Mouse (Mus musculus) neural tube, embryonic 15.5 days (tissue): ENCODE results near the gene A630076J17Rik. TPM values are rescaled to one million over a fixed set of nuclear protein-coding genes. Genes with fewer than 3 reads are reported as not detected.

Experiments used
- ATAC-seq: fragments of 200-750 bp; cut with Nextera tagmentation; 2 replicates; pipeline ENCODE4 v1.8.0; 2017; ENCODE audit warnings: mild to moderate bottlenecking, moderate TSS enrichment, moderate library complexity; ENCODE audit not compliant: low FRiP score
- H3K27ac ChIP-seq: fragments of 300-500 bp; sonication (generic); replicated peaks from 2 replicates; pipeline ENCODE4 v1.5.1; 2015; ENCODE audit warnings: mild to moderate bottlenecking, inconsistent platforms
- H3K27me3 ChIP-seq: fragments of 300-500 bp; sonication (generic); replicated peaks from 2 replicates; pipeline ENCODE4 v1.6.1; 2015; ENCODE audit warnings: inconsistent platforms
- H3K36me3 ChIP-seq: fragments of 300-500 bp; sonication (generic); 2 replicates; pipeline ENCODE4 v1.6.1; 2015; ENCODE audit warnings: inconsistent platforms
- H3K4me1 ChIP-seq: fragments of 300-500 bp; sonication (generic); 2 replicates; pipeline ENCODE4 v1.6.1; 2015; ENCODE audit warnings: inconsistent platforms
- H3K4me2 ChIP-seq: fragments of 300-500 bp; sonication (generic); 2 replicates; pipeline ENCODE4 v1.6.1; 2015; ENCODE audit warnings: inconsistent platforms, mild to moderate bottlenecking, moderate library complexity
- H3K4me3 ChIP-seq: fragments of 300-500 bp; sonication (generic); replicated peaks from 2 replicates; pipeline ENCODE4 v1.5.1; 2015; ENCODE audit warnings: mild to moderate bottlenecking, inconsistent platforms
- H3K9ac ChIP-seq: fragments of 300-500 bp; sonication (generic); replicated peaks from 2 replicates; pipeline ENCODE4 v1.6.1; 2015; ENCODE audit warnings: mild to moderate bottlenecking, inconsistent platforms
- H3K9me3 ChIP-seq: fragments of 300-500 bp; sonication (generic); replicated peaks from 2 replicates; pipeline ENCODE4 v1.6.1; 2016; ENCODE audit warnings: inconsistent platforms
- WGBS: fragments of 180-500 bp; shearing (Covaris S2); methylation state at CpG from one replicate; pipeline ENCODE4 v1.1.7; 2015; ENCODE audit warnings: mixed read lengths; 5-methylcytosine and 5-hydroxymethylcytosine counted together
- polyA plus RNA-seq: library from polyadenylated mRNA; unstranded; fragments of >200 nt; fragmentation: Nextera tagmentation; extraction: Ambion mirVana; gene quantifications from 2 replicates; pipeline ENCODE4 v1.2.1, GENCODE M21; 2015

The A630076J17Rik gene
- polyA plus RNA-seq, 1 experiment from 2014 or later: not detected

DNA sequence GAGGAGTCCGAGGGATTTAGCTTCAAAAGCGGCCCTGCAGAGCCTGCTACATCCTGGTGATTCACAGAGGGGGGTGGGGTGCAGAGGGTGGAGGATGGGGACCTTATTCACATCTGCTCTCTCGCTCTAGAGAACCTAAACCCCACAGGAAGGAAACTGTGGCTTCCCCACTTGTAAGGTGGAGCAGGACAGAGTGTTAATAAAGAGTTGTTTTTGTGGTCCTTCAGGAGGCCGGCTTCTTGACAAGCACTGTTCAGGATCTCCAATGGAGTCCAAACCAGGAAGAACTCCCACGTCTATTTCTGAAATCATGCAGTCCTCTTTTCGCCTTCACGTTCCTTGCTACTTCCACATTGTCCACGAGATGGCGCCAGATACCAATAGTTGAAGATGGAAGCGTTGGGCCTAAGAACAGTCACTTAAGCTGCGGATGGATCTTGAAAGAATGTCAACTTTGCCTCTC, 3.0 kb downstream of the A630076J17Rik start:
- H3K9me3 ChIP-seq: no peaks in the 10 kb centered on the region
- H3K36me3 ChIP-seq: no peaks in the 10 kb centered on the region
- no peak overlapping the region for H3K4me3 ChIP-seq
- H3K4me1 ChIP-seq: no peaks in the 10 kb centered on the region
- WGBS: 8% methylated on average over 11 of the region's 11 CpGs
- ATAC-seq: peak; percentile 65; the same call in 1 of the 2 replicates
- no peak overlapping the region for H3K27ac ChIP-seq
- no peak overlapping the region for H3K4me2 ChIP-seq
- H3K27me3 ChIP-seq: no peaks in the 10 kb centered on the region; the same call in 1 of the 2 replicates
- no peak overlapping the region for H3K9ac ChIP-seq

DNA sequence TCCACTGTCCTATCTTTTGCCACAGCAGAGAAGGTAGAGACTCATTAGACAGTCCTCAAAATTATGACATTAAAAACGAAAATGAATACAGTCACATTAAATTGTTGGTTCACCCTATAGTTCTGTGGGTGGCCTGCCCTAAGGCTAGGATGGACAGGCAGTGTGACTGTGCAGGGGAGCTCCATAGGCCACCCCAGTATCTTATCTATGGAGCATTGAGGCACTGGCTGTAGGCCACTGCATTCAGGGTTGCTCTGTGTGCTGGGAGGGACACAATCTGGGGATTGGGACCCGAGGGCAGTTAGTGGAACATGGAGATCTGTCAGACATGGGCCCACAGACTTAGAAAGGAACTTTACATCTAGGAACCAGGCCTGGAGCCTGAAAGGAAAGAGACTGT, 3.5 kb downstream of the A630076J17Rik start:
- no peaks in the 10 kb centered on the region for H3K9me3 ChIP-seq
- WGBS: 37% methylated on average over 2 of the region's 2 CpGs
- no peak overlapping the region for H3K4me2 ChIP-seq
- no peaks in the 10 kb centered on the region for H3K36me3 ChIP-seq
- H3K4me1 ChIP-seq: no peaks in the 10 kb centered on the region
- no peak overlapping the region for H3K4me3 ChIP-seq
- peak; percentile 11; the same call in 1 of the 2 replicates for ATAC-seq
- no peak overlapping the region for H3K9ac ChIP-seq
- H3K27me3 ChIP-seq: no peaks in the 10 kb centered on the region; the same call in 1 of the 2 replicates
- no peak overlapping the region for H3K27ac ChIP-seq

DNA sequence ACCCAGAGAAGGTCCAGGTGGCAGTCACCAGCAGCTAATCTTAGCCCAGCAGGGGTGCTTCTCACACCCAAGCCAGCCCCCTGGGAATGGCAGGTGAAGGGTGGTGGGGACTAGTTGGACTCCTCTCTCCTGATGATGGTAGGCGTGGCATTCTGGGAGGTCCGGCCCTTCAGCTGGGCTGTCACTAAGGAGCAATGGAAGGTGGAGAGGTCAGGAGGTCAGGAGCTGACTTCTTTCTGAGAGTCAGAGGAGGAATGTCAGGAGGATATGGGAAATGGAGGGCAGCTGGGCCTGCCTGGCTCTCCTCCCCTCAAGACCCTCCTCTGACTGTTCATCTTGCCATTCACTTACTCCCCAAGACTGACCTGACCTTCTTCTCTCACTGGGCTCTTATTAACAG, 7.6 kb downstream of the A630076J17Rik start:
- H3K27ac ChIP-seq: no peak overlapping the region
- H3K4me1 ChIP-seq: no peaks in the 10 kb centered on the region
- H3K9ac ChIP-seq: no peak overlapping the region
- no peak overlapping the region for H3K4me2 ChIP-seq
- no peak overlapping the region for H3K4me3 ChIP-seq
- no peaks in the 10 kb centered on the region for H3K36me3 ChIP-seq
- H3K9me3 ChIP-seq: no peaks in the 10 kb centered on the region
- ATAC-seq: no peak
- 52% methylated on average over 2 of the region's 2 CpGs for WGBS
- H3K27me3 ChIP-seq: peaks cover 3% of the 10 kb centered on the region; the same call in 1 of the 2 replicates

DNA sequence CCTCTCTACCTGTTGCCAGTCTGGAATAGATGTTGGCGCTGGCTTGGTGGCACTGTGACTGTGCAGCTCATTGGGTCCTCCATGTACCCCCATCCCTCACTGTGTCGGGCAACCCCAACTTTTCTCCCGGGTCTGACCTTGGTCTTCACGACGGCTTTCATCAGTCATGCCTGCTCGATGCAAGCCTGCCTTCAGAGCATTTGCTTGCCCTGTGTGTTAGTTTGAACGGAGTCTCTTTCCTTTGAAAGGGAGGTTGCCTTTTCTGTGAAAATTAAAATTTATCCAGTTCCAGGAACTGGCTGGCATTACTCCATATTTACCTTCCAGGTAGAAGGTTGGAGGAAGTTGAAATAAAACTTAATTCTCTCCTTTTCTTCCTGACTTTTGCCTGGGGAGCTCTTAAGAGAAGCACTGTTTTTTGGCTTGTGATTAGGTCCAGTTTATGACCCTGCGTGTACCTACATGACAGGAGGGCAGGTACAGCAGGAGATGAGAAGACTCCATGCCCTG, 8.1 kb downstream of the A630076J17Rik start:
- H3K9me3 ChIP-seq: no peaks in the 10 kb centered on the region
- H3K4me1 ChIP-seq: no peaks in the 10 kb centered on the region
- no peak for ATAC-seq
- H3K4me3 ChIP-seq: no peak overlapping the region
- H3K36me3 ChIP-seq: no peaks in the 10 kb centered on the region
- H3K4me2 ChIP-seq: no peak overlapping the region
- WGBS: 90% methylated on average over 8 of the region's 8 CpGs
- peaks cover 3% of the 10 kb centered on the region; the same call in 1 of the 2 replicates for H3K27me3 ChIP-seq
- no peak overlapping the region for H3K9ac ChIP-seq
- H3K27ac ChIP-seq: no peak overlapping the region

DNA sequence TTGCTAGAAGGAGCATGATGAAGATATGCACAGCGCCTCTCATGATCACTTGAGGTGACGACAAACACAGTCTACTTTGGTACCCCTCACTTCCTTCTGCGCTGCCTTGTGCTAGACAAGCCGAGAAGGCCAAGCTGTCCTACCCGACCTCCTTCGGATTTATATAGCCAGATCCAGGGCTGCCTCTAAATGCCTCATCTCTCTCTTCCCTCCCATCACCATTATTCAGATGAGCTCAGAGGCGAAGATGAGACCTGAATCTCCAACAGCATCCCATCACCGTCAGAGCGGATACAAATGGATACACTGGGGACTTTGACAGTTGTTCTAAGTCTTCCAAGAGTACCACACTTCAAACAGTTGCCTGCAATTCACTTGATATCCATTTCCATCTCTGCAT, 9.2 kb downstream of the A630076J17Rik start, which contains the start of gene Prok1:
Gene Prok1, minus strand, starts transcription at position 101 of the 400 bp plus-strand sequence.
- no peaks in the 10 kb centered on the region for H3K9me3 ChIP-seq

DNA sequence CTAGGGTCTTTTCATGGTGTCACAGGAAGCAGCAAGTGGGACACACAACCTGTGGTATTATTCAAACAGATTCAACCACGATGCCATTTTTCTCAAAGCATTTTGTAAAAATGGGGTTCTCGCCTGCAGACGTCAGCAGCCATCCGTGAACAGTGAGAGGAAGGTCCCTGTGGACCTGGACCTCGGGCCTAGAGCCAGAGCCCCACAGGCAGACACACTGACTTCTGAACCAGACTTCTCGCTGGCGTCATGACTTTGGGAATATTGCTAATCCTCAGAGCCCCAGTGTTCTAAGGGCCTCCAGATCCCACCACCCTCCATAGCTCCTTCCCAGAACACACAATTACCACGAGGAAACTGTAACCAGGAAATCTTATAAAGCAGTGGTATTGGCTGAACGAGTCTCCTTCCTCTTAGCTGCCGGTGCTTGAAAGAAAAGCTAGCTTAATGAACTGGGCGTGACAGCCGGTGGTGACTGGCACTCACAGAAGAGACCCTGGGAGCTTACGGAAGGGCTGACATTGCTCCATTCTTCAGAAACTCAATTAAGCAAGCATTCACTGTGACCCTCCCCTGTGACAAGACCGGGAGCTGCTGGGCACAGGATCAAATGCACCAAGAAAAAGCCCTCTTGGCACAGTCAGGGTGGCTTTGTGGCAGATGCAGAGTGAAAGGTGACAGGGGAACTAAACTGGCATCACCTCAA, 11.1 kb downstream of the A630076J17Rik start:
- H3K36me3 ChIP-seq: no peaks in the 10 kb centered on the region
- H3K9ac ChIP-seq: no peak overlapping the region
- ATAC-seq: no peak

More for the DNA sequence above, 9.2 kb downstream of the A630076J17Rik start, which contains the start of gene Prok1:
- no peak for ATAC-seq
- Histone ChIP-seq H3K4me1 (no peaks in the 10 kb centered on the region), H3K4me3 (no peak within 1 kb of the TSS), H3K4me2 (no peak within 1 kb of the TSS), H3K27ac (no peak within 1 kb of the TSS), H3K9ac (no peak within 1 kb of the TSS), H3K27me3 (0 out of 2 replicates have a peak, but pooled peaks cover 3% of the 10 kb centered on the region), H3K36me3 (no peaks in the 10 kb centered on the region)
- WGBS: 92% methylated on average over 9 of the region's 9 CpGs

DNA sequence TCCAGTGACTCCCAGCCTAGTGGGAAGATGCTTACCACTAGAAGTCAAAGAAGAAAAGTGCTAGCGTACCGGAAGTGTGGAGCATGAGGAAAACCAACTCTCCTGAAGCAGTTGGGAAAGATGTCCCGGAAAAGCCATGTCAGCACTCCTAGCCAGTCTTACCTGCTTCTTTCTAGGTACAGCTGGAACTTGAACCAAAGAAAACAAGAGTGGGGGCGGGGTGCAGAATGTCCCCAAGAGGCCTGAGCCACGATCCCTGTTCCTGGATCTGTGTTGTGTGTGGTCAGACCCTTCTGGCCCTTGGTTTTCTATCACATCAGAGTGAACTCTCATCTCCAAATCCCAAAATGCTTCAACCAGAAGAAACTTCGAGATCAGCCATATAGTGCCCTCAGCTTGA, 16.5 kb downstream of the A630076J17Rik start:
- H3K4me3 ChIP-seq: no peak overlapping the region
- H3K4me2 ChIP-seq: no peak overlapping the region
- no peak for ATAC-seq

More for the DNA sequence above, 11.1 kb downstream of the A630076J17Rik start:
- Histone ChIP-seq H3K27me3 (0 out of 2 replicates have a peak, but pooled peaks cover 3% of the 10 kb centered on the region), H3K4me1 (no peaks in the 10 kb centered on the region), H3K27ac (no peak overlapping the region), H3K4me3 (no peak overlapping the region), H3K4me2 (no peak overlapping the region), H3K9me3 (no peaks in the 10 kb centered on the region)
- 39% methylated on average over 14 of the region's 14 CpGs for WGBS

DNA sequence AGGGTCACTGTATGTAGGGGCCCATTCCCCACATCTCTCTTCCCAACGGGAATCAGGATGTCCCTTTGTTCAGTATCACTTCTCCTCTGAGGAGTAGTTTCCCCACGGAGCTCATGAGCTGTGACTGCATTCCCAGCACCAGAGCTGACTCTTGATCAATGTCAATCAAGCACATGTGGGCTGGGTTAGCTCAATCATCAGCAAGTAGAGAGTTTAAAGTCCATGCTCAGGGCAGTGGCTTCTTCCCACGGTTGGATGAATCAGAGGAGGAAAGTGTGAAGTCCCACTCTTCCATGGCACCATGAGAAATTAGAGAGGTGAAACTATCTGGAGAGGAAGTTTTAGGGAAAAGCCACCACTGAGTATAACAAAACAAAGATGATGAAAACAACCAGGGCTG, 18.6 kb downstream of the A630076J17Rik start:
- 75% methylated on average over 3 of the region's 3 CpGs for WGBS

More for the DNA sequence above, 16.5 kb downstream of the A630076J17Rik start:
- no peaks in the 10 kb centered on the region for H3K36me3 ChIP-seq
- no peaks in the 10 kb centered on the region for H3K9me3 ChIP-seq
- WGBS: 87% methylated on average over 6 of the region's 6 CpGs
- no peak overlapping the region for H3K9ac ChIP-seq
- H3K4me1 ChIP-seq: no peaks in the 10 kb centered on the region
- no peaks in the 10 kb centered on the region for H3K27me3 ChIP-seq
- H3K27ac ChIP-seq: no peak overlapping the region

DNA sequence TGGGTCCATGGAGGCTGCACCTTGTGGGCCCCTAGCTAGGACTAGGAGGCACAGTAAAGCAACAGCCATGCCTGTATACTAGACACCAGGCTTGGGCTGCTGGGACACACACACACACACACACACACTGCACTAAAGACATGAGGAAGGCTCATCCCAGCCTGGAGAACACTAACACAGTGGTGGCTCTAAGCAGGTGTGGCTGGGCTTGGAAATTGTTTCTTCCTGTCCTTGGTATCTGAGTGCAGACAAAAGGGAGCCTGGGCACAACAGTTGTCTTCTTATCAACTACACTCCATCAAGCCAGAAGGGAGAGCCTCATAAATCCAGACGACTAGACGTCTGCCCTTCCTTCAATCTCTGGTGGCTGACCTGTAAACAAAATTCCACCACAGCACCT, 19.9 kb downstream of the A630076J17Rik start:
- Histone ChIP-seq H3K4me3 (no peak overlapping the region), H3K4me1 (no peaks in the 10 kb centered on the region), H3K27me3 (no peaks in the 10 kb centered on the region), H3K27ac (no peak overlapping the region), H3K4me2 (no peak overlapping the region), H3K36me3 (no peaks in the 10 kb centered on the region), H3K9ac (no peak overlapping the region), H3K9me3 (no peaks in the 10 kb centered on the region)
- no peak for ATAC-seq
- WGBS: 64% methylated on average over 2 of the region's 2 CpGs

More for the DNA sequence above, 18.6 kb downstream of the A630076J17Rik start:
- Histone ChIP-seq H3K4me3 (no peak overlapping the region), H3K36me3 (no peaks in the 10 kb centered on the region), H3K9ac (no peak overlapping the region), H3K27ac (no peak overlapping the region), H3K4me1 (no peaks in the 10 kb centered on the region), H3K27me3 (no peaks in the 10 kb centered on the region), H3K9me3 (no peaks in the 10 kb centered on the region), H3K4me2 (no peak overlapping the region)
- no peak for ATAC-seq

DNA sequence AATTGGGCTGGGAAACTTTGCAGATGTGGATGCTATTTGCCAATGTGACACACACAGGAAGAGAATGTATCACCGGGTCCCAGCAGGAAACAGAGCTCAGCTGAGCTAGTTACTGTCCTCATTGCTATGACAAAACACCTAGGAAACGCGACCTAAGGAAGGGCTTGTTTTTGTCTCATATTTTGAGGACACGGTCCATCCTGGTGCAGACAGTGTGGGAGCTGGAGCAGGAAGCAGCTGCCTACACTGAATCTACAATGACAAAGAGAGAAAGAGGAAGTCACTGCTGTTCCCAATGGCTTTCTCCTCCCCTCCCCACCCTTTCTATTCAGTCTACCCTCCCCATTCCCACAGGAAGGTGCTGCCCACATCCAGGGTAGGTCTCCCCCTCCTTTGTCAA, 21.6 kb downstream of the A630076J17Rik start:
- peaks cover 8% of the 10 kb centered on the region for H3K4me1 ChIP-seq
- no peaks in the 10 kb centered on the region for H3K27me3 ChIP-seq
- H3K4me2 ChIP-seq: no peak overlapping the region
- no peak overlapping the region for H3K9ac ChIP-seq
- H3K9me3 ChIP-seq: no peaks in the 10 kb centered on the region
- no peaks in the 10 kb centered on the region for H3K36me3 ChIP-seq
- H3K27ac ChIP-seq: no peak overlapping the region
- WGBS: 64% methylated on average over 4 of the region's 4 CpGs
- H3K4me3 ChIP-seq: no peak overlapping the region
- ATAC-seq: no peak

DNA sequence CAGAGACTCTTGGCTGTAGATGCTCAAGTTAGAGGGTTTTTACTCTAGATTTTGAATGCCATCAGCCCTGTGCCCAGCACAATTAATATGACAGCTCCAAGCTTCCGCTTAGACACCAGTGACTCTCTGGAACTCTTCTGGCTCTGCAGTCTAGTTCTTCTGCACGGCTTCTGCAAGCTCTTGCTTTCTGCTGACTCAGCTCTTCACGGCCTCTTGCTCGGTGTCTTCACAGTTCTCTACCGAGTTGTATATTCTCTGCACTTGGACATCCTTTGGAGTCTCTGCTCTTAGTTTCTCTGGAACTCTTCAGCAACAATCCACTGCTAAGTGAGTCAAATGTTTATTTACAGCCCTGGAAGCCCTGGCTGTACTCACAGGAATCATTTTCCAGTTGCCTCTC, 23.5 kb downstream of the A630076J17Rik start:
- WGBS: 84% methylated on average over 5 of the region's 5 CpGs
- ATAC-seq: no peak
- no peaks in the 10 kb centered on the region for H3K9me3 ChIP-seq

DNA sequence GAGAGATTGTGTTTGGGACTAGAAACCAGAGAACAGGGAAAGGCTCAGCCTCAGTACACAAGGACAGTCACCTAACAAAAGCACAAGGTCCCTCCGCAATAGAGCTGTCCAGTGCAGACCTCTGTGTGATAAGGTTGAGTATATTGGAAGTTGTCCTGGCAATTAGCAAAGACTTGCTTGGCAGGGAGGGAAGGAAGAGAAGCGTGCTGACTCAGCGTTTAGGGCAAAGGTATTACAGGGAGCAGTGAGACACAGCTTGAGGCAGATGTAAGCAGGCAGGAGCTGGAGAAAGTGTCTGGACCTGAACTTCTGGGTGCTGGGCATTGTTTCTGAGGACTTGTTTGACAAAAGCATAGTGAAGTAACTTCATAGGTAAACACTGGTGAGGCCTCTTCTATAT, 25.6 kb downstream of the A630076J17Rik start:
- ATAC-seq: no peak
- WGBS: 85% methylated on average over 3 of the region's 3 CpGs

More for the DNA sequence above, 23.5 kb downstream of the A630076J17Rik start:
- no peak overlapping the region for H3K4me3 ChIP-seq
- H3K9ac ChIP-seq: no peak overlapping the region
- no peak overlapping the region for H3K4me2 ChIP-seq
- H3K4me1 ChIP-seq: peaks cover 18% of the 10 kb centered on the region
- no peaks in the 10 kb centered on the region for H3K27me3 ChIP-seq
- H3K27ac ChIP-seq: no peak overlapping the region
- H3K36me3 ChIP-seq: no peaks in the 10 kb centered on the region

More for the DNA sequence above, 25.6 kb downstream of the A630076J17Rik start:
- no peaks in the 10 kb centered on the region for H3K36me3 ChIP-seq
- H3K9me3 ChIP-seq: no peaks in the 10 kb centered on the region
- no peaks in the 10 kb centered on the region for H3K27me3 ChIP-seq
- no peak overlapping the region for H3K4me3 ChIP-seq
- no peak overlapping the region for H3K27ac ChIP-seq
- H3K4me1 ChIP-seq: peaks cover 24% of the 10 kb centered on the region
- H3K9ac ChIP-seq: no peak overlapping the region
- H3K4me2 ChIP-seq: no peak overlapping the region
